Mouse (Mus musculus) testis, adult 2 months (tissue): ENCODE data around the gene Plch2.

Experiments used
- CTCF ChIP-seq: fragments of 200-500 bp; IDR thresholded peaks from 2 replicates; pipeline ENCODE4 v1.5.1; 2012; ENCODE audit warnings: low read depth, mild to moderate bottlenecking, inconsistent platforms, low read length, moderate library complexity; ENCODE audit not compliant: control insufficient read depth, insufficient read depth, insufficient replicate concordance
- POLR2A ChIP-seq: fragments of 200-500 bp; IDR thresholded peaks from 2 replicates; pipeline ENCODE4 v1.6.1; 2012; ENCODE audit warnings: low read depth, mild to moderate bottlenecking, inconsistent platforms, low read length, moderate library complexity; ENCODE audit not compliant: control insufficient read depth

DNA sequence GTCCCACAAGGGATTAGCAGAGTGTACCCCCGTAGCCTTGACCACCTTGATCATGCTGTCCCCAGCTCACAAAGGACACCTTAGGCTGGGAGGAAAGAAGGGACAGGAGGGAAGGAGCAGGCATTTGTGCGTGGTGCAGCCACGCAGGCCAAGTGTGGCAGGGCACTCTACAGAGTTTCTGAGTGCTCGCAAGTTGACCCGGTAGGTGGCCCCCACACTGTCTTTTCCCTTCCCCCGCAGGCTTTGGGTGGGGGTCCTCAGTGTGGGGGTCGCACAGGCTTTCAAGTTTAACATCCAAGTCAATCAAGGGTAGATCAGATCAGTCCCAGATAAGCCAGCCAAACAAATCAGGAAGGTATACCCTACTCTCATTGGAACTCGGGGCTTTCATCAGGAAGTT lies 38.5 kb downstream of the Plch2 start:
- no peak for TF ChIP-seq POLR2A
- no peak for TF ChIP-seq CTCF
